Mouse (Mus musculus) liver, adult 2 months (tissue): ENCODE data around the gene Rnf223. TPM values are rescaled to one million over a fixed set of nuclear protein-coding genes. Genes with fewer than 3 reads are reported as not detected.
A peak's percentile ranks its signal among the peaks of the same experiment; 100 is the strongest.

Experiments used
- DNase-seq: peaks from one replicate; pipeline ENCODE4 v3.0.0-alpha.2; 2011; ENCODE audit warnings: low read depth, low spot score; ENCODE audit errors: extremely low read depth
- H3K27ac ChIP-seq: fragments of 200-500 bp; replicated peaks from 2 replicates; pipeline ENCODE4 v1.5.1; 2012; ENCODE audit warnings: low read depth, mild to moderate bottlenecking, control low read depth, inconsistent platforms, low read length; ENCODE audit not compliant: insufficient read depth
- H3K27me3 ChIP-seq: fragments of 200-500 bp; 2 replicates; pipeline ENCODE4 v1.6.1; 2012; ENCODE audit warnings: mild to moderate bottlenecking, moderate library complexity, low read length, inconsistent platforms; ENCODE audit not compliant: control insufficient read depth, insufficient read depth
- H3K36me3 ChIP-seq: fragments of 200-500 bp; 2 replicates; pipeline ENCODE4 v1.6.1; 2012; ENCODE audit warnings: low read length, inconsistent platforms; ENCODE audit not compliant: control insufficient read depth, insufficient read depth
- H3K4me1 ChIP-seq: fragments of 200-500 bp; 2 replicates; pipeline ENCODE4 v1.6.1; 2011; ENCODE audit warnings: low read length; ENCODE audit not compliant: control insufficient read depth, insufficient read depth
- H3K4me3 ChIP-seq: fragments of 200-500 bp; 2 replicates; pipeline ENCODE4 v1.5.1; 2011; ENCODE audit warnings: low read depth, mild to moderate bottlenecking, control low read depth, low read length, moderate library complexity; ENCODE audit not compliant: insufficient read depth
- H3K79me2 ChIP-seq: fragments of 200-500 bp; 2 replicates; pipeline ENCODE4 v1.6.1; 2012; ENCODE audit warnings: inconsistent platforms, mild to moderate bottlenecking, low read length, moderate library complexity; ENCODE audit not compliant: control insufficient read depth, insufficient read depth
- H3K9ac ChIP-seq: fragments of 200-500 bp; 2 replicates; pipeline ENCODE4 v1.6.1; 2012; ENCODE audit warnings: low read depth, mild to moderate bottlenecking, control low read depth, inconsistent platforms, low read length
- CTCF ChIP-seq: fragments of 200-500 bp; IDR thresholded peaks from 2 replicates; pipeline ENCODE4 v1.5.1; 2011; ENCODE audit warnings: low read depth, low read length, control low read depth
- POLR2A ChIP-seq: fragments of 200-500 bp; IDR thresholded peaks from 2 replicates; pipeline ENCODE4 v1.6.1; 2011; ENCODE audit warnings: low read length, control low read depth; ENCODE audit not compliant: insufficient read depth; ENCODE audit errors: extremely low read depth
- WGBS: fragments of 180-500 bp; shearing (Covaris S2); methylation state at CpG from one replicate; pipeline ENCODE4 v1.1.7; 2018; 5-methylcytosine and 5-hydroxymethylcytosine counted together
- polyA plus RNA-seq: library from polyadenylated mRNA; depleted of rRNA; stranded (reverse); fragments of >200 nt; gene quantifications from 2 replicates; pipeline ENCODE4 v1.2.3, GENCODE M21; 2012
- total RNA-seq: library from RNA; depleted of rRNA; stranded (reverse); fragments of >200 nt; gene quantifications from 2 replicates; pipeline ENCODE4 v1.2.3, GENCODE M21; 2014

Rnf223 gene
- total and polyA plus RNA-seq, 2 experiments, result 0.17 TPM; not detected in 1

DNA sequence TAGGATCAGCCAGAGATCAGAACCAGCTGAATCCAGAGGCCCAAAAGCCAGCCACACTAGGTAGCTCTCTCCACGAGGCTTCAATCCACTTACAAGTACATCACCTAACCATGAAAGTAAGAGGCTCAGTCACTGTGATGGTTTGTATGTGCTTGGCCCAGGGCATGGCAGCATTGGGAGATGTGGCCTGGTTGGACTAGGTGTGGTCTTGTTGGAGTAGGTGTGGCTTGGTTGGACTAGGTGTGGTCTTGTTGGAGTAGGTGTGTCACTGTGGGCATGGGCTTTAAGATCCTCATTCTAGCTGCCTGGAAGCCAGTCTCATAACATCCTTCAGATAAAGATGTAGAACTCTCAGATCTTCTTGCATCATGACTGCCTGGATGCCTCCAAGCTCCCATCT, 39.1 kb upstream of the Rnf223 start:
- no peaks in the 10 kb centered on the region for H3K79me2 ChIP-seq
- DNase-seq, result no peak
- no peak overlapping the region for H3K27ac ChIP-seq
- H3K27me3 ChIP-seq, result no peaks in the 10 kb centered on the region
- peaks cover 11% of the 10 kb centered on the region for H3K4me1 ChIP-seq
- H3K9ac ChIP-seq, result no peak overlapping the region
- TF ChIP-seq CTCF (no peak), POLR2A (no peak)
- H3K36me3 ChIP-seq, result no peaks in the 10 kb centered on the region
- H3K4me3 ChIP-seq, result no peak overlapping the region
- WGBS, result 84% methylated on average over 1 of the region's 1 CpGs

GRCm38 (mm10) chr4:156092765-156093164, 37.5 kb upstream of the Rnf223 start:
- peaks cover 11% of the 10 kb centered on the region for H3K4me1 ChIP-seq
- no peak overlapping the region for H3K27ac ChIP-seq
- TF ChIP-seq CTCF, result no peak
- no peak for TF ChIP-seq POLR2A
- no peaks in the 10 kb centered on the region for H3K79me2 ChIP-seq
- no peaks in the 10 kb centered on the region for H3K27me3 ChIP-seq
- H3K36me3 ChIP-seq, result no peaks in the 10 kb centered on the region
- 31% methylated on average over 1 of the region's 1 CpGs for WGBS
- H3K9ac ChIP-seq, result no peak overlapping the region
- DNase-seq, result peak; percentile 56
- H3K4me3 ChIP-seq, result no peak overlapping the region

DNA sequence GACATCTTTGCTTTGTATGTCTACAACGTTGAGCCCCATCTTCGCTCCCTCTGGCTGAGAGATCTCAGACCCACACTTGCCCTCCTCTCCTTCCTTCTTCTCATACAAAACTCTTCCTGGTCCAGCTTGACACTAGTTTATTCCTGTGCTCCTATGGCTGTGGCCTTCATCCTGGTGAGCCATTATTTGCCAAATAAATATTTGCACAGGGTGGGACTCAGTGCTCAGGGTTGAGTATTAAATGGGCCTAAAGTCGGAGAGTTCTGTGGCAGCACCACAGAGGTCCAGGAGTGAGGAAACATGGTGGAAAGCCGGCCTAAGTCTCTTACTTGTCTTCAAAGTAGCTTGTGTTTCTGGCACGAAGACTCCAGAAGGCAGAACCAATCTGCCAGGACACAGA, 36.6 kb upstream of the Rnf223 start:
- 35% methylated on average over 5 of the region's 5 CpGs for WGBS
- H3K4me1 ChIP-seq, result peaks cover 11% of the 10 kb centered on the region
- DNase-seq, result peak; percentile 84
- no peak overlapping the region for H3K4me3 ChIP-seq
- H3K36me3 ChIP-seq, result no peaks in the 10 kb centered on the region
- TF ChIP-seq CTCF, result no peak
- no peak for TF ChIP-seq POLR2A
- no peaks in the 10 kb centered on the region for H3K27me3 ChIP-seq
- H3K9ac ChIP-seq, result no peak overlapping the region
- no peaks in the 10 kb centered on the region for H3K79me2 ChIP-seq
- H3K27ac ChIP-seq, result peak overlapping the region; percentile 87

DNA sequence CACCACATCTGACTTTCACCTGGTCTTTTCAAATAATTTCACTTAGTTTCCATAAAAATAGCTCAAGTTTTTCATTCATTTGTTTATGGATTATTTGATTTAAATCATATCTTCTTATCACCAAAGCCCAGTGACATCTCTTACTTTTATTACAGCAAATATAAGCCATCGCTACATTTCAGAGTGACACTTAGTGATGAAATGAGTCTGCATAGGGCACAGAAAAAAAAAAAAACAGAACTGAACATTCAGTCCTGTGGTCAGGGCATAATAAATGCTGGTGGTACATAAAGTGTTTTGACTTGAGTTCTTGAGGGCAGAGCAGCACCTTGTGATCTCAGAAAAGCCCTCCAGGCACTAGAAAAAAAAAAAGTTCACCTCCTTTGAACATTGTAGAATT, 34.1 kb upstream of the Rnf223 start:
- H3K9ac ChIP-seq, result no peak overlapping the region
- no peak for DNase-seq
- no peak overlapping the region for H3K27ac ChIP-seq
- H3K4me3 ChIP-seq, result no peak overlapping the region
- H3K27me3 ChIP-seq, result no peaks in the 10 kb centered on the region
- WGBS, result 96% methylated on average over 1 of the region's 1 CpGs
- H3K4me1 ChIP-seq, result peaks cover 16% of the 10 kb centered on the region
- TF ChIP-seq CTCF, result no peak
- no peak for TF ChIP-seq POLR2A
- no peaks in the 10 kb centered on the region for H3K79me2 ChIP-seq
- H3K36me3 ChIP-seq, result no peaks in the 10 kb centered on the region

GRCm38 (mm10) chr4:156097770-156098366, 32.4 kb upstream of the Rnf223 start:
- Histone ChIP-seq H3K36me3 (no peaks in the 10 kb centered on the region), H3K27me3 (no peaks in the 10 kb centered on the region), H3K4me3 (no peak overlapping the region), H3K9ac (no peak overlapping the region), H3K27ac (no peak overlapping the region), H3K4me1 (peaks cover 14% of the 10 kb centered on the region), H3K79me2 (no peaks in the 10 kb centered on the region)
- WGBS, result 87% methylated on average over 9 of the region's 9 CpGs
- TF ChIP-seq POLR2A (no peak), CTCF (no peak)
- no peak for DNase-seq

GRCm38 (mm10) chr4:156099427-156099826, 30.9 kb upstream of the Rnf223 start:
- no peaks in the 10 kb centered on the region for H3K79me2 ChIP-seq
- no peaks in the 10 kb centered on the region for H3K36me3 ChIP-seq
- TF ChIP-seq POLR2A, result no peak
- no peak for TF ChIP-seq CTCF
- DNase-seq, result no peak
- no peak overlapping the region for H3K4me3 ChIP-seq
- H3K27me3 ChIP-seq, result no peaks in the 10 kb centered on the region
- H3K9ac ChIP-seq, result no peak overlapping the region
- 84% methylated on average over 6 of the region's 6 CpGs for whole genome bisulfite sequencing
- no peak overlapping the region for H3K27ac ChIP-seq
- peaks cover 7% of the 10 kb centered on the region for H3K4me1 ChIP-seq
